Mouse (Mus musculus): ENCODE measurements around the gene Banf2.

DNA sequence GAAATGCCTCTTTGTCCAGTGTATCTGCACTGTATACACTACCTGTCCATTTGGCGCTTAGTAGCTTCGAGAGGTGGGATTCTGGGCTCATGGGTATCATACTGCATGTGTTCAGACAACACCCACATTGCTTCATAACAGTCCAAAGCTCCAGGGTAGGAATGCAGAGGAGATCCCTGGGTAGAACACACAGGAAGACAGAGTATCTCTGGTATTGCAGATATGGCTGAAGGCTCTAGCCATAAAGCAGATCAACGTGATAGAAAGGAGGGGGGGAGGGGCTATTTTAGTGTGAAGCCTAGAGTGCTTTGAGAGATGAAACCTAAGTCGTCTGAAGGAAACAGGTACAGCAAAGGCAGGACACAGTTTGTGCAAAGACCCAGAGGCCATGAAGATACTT, 6.4 kb upstream of the Banf2 start:
- TF ChIP-seq ZC3H11A (IDR thresholded peaks at IDR 0.05; ENCODE audit: borderline replicate concordance, low read depth, low read length) (no peak), CHD2 (IDR thresholded peaks at IDR 0.05; ENCODE audit: low read depth, low read length) (no peak)

All from ES-E14 (cell line).